Mouse (Mus musculus) heart, adult 2 months (tissue): ENCODE data around the gene Aph1b.

Source experiments
- CTCF ChIP-seq: fragments of 200-600 bp; IDR thresholded peaks from 2 replicates; pipeline ENCODE4 v1.8.1; 2022; ENCODE audit warnings: antibody characterized with exemption, mild to moderate bottlenecking, moderate library complexity
- EP300 ChIP-seq: fragments of 200-500 bp; IDR thresholded peaks from 2 replicates; pipeline ENCODE4 v1.6.1; 2011; ENCODE audit warnings: low read depth, low read length, control low read depth; ENCODE audit not compliant: insufficient read depth
- POLR2A ChIP-seq: fragments of 200-500 bp; IDR thresholded peaks from 2 replicates; pipeline ENCODE4 v1.6.1; 2011; ENCODE audit warnings: mild to moderate bottlenecking, low read depth, low read length, control low read depth; ENCODE audit not compliant: insufficient read depth

- TF ChIP-seq CTCF = no peak
- no peak for TF ChIP-seq POLR2A
- TF ChIP-seq EP300 = no peak
Measured at GRCm38 (mm10) chr9:66832366-66832908, 37.1 kb upstream of the Aph1b start.
